In genomic region chrX:166803246-166803645, GRCm38 (mm10) we compare ENCODE assay signal across 8 mouse cellular contexts.
DNase-seq lines count a peak whose midpoint lies in the region; ATAC-seq and TF ChIP-seq lines count a peak whose summit lies in the region.

No protein-coding gene starts in this region.

- H3K9ac ChIP-seq in liver, embryonic 11.5 days (ENCODE audit: low read depth, low read length) = no peak overlapping the region
- H3K9ac ChIP-seq in hindbrain, postnatal 0 days (replicated peaks; ENCODE audit: low read length) = no peak overlapping the region

- no peak for ATAC-seq in liver, embryonic 11.5 days (replicated peaks; ENCODE audit: low FRiP score)
- ATAC-seq in hindbrain, postnatal 0 days = peak; percentile 95

- no peaks in the 10 kb centered on the region for H3K36me3 ChIP-seq in liver, embryonic 11.5 days (ENCODE audit: control insufficient read depth, insufficient read depth, low read length)
- H3K36me3 ChIP-seq in embryonic facial prominence, embryonic 10.5 days (replicated peaks) = no peaks in the 10 kb centered on the region
- no peaks in the 10 kb centered on the region for H3K36me3 ChIP-seq in hindbrain, postnatal 0 days (ENCODE audit: insufficient read depth, low read length)

- H3K4me3 ChIP-seq in liver, embryonic 11.5 days (ENCODE audit: low read depth, low read length) = no peak overlapping the region
- no peak overlapping the region for H3K4me3 ChIP-seq in embryonic facial prominence, embryonic 10.5 days
- H3K4me3 ChIP-seq in hindbrain, postnatal 0 days (ENCODE audit: low read length) = no peak overlapping the region

- H3K9me3 ChIP-seq in liver, embryonic 11.5 days (ENCODE audit: control insufficient read depth, low read length) = no peaks in the 10 kb centered on the region
- H3K9me3 ChIP-seq in embryonic facial prominence, embryonic 10.5 days = no peaks in the 10 kb centered on the region
- H3K9me3 ChIP-seq in hindbrain, postnatal 0 days (ENCODE audit: low read length) = no peaks in the 10 kb centered on the region

- no peaks in the 10 kb centered on the region for H3K4me1 ChIP-seq in liver, embryonic 11.5 days (replicated peaks; ENCODE audit: control insufficient read depth, insufficient read depth, low read length)
- H3K4me1 ChIP-seq in embryonic facial prominence, embryonic 10.5 days = peaks cover 9% of the 10 kb centered on the region
- no peaks in the 10 kb centered on the region for H3K4me1 ChIP-seq in hindbrain, postnatal 0 days (ENCODE audit: insufficient read depth, low read length)

- WGBS in liver, embryonic 11.5 days = 63% methylated on average over 6 of the region's 6 CpGs
- WGBS in embryonic facial prominence, embryonic 10.5 days = 49% methylated on average over 6 of the region's 6 CpGs
- 57% methylated on average over 6 of the region's 6 CpGs for WGBS in hindbrain, postnatal 0 days

- no peak overlapping the region for H3K4me2 ChIP-seq in liver, embryonic 11.5 days
- H3K4me2 ChIP-seq in hindbrain, postnatal 0 days (ENCODE audit: low read depth, low read length) = no peak overlapping the region

- DNase-seq in liver (peak; percentile 3), adipocyte (ENCODE audit: low spot score) (no peak)
- DNase-seq in liver, embryonic 11.5 days (ENCODE audit: low spot score) = no peak
- DNase-seq in embryonic facial prominence, embryonic 10.5 days (ENCODE audit: low spot score) = peak; percentile 28
- DNase-seq in hindbrain, postnatal 0 days (ENCODE audit: low spot score) = peak; percentile 67
- DNase-seq in skeletal muscle tissue, adult 2 months (ENCODE audit: low read depth, low spot score) = peak; percentile 26
- DNase-seq in spleen, postnatal 4 days (ENCODE audit: low spot score in 2 of 2) = no peak
- DNase-seq in adrenal gland, adult (ENCODE audit: inconsistent age in 2 of 2, low spot score in 1 of 2) = no peak

- peak; percentile 22; the same call in 1 of the 2 replicates for TF ChIP-seq CTCF in hindbrain, postnatal 0 days (IDR thresholded peaks at IDR 0.05; ENCODE audit: low read depth)

- 0 out of 2 replicates have a peak, but pooled peaks cover 5% of the 10 kb centered on the region for H3K27me3 ChIP-seq in liver, embryonic 11.5 days (replicated peaks; ENCODE audit: control insufficient read depth, insufficient read depth, low read length)
- H3K27me3 ChIP-seq in embryonic facial prominence, embryonic 10.5 days (replicated peaks; ENCODE audit: low read depth, poor library complexity, severe bottlenecking) = peaks cover 74% of the 10 kb centered on the region
- no peaks in the 10 kb centered on the region for H3K27me3 ChIP-seq in hindbrain, postnatal 0 days (ENCODE audit: insufficient read depth, low read length)

- H3K27ac ChIP-seq in liver, embryonic 11.5 days (ENCODE audit: low read depth, low read length) = no peak overlapping the region
- peak overlapping the region; percentile 19; the same call in 1 of the 2 replicates for H3K27ac ChIP-seq in embryonic facial prominence, embryonic 10.5 days (replicated peaks)
- no peak overlapping the region; the same call in 1 of the 2 replicates for H3K27ac ChIP-seq in hindbrain, postnatal 0 days

Comparison
In these comparisons a context has a peak if more than half of its experiments do, and no peak if none do; other contexts are left out.
1. DNase-seq: peak in liver (single experiment), embryonic facial prominence, embryonic 10.5 days (single experiment), hindbrain, postnatal 0 days (single experiment) and skeletal muscle tissue, adult 2 months (single experiment); none in liver, embryonic 11.5 days (single experiment), spleen, postnatal 4 days (0 of 2), adrenal gland, adult (0 of 2) and adipocyte (single experiment).